Mouse (Mus musculus): Measurements from ENCODE around the gene Kcnj12. TPM values are rescaled to one million over a fixed set of nuclear protein-coding genes. Genes with fewer than 3 reads are reported as not detected.

The Kcnj12 gene
- total RNA-seq, 2 experiments from 2014 or later: 17.9 to 18.2 TPM

DNA sequence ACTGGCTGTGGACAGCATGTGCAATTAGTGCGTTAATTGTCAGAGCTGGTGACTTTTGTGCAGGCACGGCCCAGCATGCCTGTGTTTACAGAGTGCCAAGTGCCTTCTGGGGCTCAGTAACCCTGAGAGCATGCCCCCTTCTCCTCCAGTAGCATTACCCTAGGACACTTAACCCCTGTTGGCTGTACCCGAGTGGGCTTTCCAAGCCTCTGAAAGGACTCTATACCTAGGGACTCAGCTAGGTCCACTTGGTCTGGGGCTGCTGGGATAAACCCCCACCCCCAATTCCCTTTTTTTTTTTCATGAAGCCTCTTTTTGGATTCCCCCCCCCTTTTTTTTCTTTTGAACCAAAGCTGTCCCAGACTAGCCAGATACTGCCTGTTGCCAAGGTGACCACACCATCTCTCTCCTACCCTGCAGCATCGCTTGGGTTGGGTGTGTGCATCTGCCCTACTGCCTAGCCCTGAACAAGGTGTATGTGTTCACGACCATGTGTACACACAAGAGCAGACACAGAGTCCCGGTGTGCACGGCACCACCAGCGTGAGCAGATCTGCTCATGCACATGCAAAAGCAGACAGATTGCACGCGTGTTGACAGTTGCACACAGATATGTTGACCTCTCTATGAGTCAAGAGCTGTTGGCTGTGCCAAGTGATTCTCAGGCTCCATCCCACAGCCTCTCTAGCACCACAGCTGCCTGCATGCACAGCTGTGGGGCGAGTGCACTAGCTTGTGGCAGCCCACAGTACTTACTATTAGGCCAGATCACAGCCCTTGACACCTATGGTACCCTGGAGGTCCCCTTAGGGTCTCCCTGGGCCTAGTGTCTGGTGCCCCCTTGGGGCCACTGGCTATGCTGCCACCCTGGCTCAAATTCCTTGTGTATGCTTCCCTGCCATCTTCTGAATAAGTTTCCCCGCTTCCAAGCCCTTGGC is 21.0 kb downstream of the Kcnj12 start:
- no peak for DNase-seq (ENCODE audit: low spot score in 2 of 2)
- intact Hi-C loops (cut with DNase I): no loop called here

DNA sequence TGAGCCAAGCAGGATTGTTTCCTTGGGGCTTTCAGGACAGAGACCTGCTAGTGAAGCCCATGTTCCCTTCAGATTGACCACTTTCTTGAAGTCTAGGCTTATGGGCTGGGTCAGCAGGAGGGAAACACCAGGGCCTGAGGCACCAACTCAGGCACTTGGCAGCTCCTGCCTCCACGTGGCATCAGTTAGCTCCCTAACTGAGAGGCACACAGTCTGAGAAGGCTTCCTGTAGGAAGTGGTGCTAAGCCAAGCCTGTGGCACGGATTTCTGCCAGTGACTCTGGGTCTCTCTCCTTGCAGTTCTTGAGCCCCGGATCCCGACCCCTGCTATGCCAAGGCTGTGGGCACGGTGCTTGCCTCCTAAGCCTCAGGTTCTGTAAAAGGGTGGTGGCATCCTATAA is 22.4 kb downstream of the Kcnj12 start:
- intact Hi-C loops (cut with DNase I): no loop called here
- DNase-seq (ENCODE audit: low spot score in 2 of 2): no peak

DNA sequence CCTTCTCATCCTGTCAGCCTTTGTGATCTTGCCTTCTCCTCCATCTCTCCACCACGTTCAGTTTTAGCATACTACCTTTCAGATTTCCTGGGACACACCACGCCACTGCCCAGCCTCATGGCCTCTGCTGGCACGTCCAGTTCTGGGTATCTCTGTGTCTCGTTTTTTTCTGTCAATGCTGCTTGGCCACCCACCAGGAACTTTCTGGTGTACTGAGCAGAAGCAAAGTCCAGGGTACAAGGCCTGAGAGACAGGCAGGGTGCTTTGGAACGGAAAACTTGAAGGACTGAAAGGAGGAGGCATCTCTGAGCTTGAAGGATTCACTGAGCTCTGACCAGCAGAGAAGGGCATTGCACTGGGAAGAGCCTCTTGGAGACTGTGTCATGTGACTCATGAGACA is 25.1 kb downstream of the Kcnj12 start:
- intact Hi-C loops (cut with DNase I): loop anchor here (2.0 kb wide), 1 partner anchor 95 kb away; no protein-coding TSS in a partner anchor
- no peak for DNase-seq (ENCODE audit: low spot score in 2 of 2)

DNA sequence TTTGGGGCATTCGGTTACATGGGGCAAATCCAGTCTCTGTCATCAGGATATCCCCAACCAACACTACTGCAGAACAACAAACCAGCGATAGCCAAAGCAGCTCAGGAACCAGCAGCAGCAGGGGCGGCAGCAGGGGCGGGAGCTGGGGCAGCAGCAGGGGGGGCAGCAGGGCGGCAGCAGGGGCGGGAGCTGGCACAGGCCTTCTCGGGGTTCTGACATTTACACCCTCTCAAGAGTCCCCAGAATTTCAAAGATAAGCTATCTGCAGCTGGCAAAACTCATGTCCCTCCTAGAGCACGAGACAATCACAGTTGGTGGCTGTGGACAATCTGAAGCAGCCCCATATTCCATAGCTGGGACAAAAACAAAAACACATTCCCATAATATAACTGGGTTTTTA is 28.8 kb downstream of the Kcnj12 start:
- intact Hi-C loops (cut with DNase I): no loop called here
- DNase-seq (ENCODE audit: low spot score in 2 of 2): no peak

DNA sequence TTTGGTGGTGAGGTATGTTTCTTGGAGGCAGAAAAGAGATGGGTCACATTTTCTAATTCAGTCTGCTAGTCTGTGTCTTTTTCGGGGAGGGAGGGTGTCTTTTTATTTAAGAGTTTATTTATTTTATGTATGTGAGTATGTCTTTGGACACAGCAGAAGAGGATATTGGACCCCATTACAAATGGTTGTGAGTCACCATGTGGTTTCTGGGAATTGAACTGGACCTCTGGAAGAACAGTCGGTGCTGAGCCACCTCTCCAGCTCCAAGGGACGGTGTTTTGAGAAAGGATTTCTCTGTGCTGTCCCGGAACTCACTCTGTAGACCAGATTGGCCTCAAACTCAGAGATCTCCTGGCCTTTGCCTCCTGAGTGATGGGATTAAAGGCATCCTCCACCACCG is 34.5 kb downstream of the Kcnj12 start:
- intact Hi-C loops (cut with DNase I): no loop called here
- DNase-seq (ENCODE audit: low spot score in 2 of 2): peak in 1 of 2 experiments; percentile 1

DNA sequence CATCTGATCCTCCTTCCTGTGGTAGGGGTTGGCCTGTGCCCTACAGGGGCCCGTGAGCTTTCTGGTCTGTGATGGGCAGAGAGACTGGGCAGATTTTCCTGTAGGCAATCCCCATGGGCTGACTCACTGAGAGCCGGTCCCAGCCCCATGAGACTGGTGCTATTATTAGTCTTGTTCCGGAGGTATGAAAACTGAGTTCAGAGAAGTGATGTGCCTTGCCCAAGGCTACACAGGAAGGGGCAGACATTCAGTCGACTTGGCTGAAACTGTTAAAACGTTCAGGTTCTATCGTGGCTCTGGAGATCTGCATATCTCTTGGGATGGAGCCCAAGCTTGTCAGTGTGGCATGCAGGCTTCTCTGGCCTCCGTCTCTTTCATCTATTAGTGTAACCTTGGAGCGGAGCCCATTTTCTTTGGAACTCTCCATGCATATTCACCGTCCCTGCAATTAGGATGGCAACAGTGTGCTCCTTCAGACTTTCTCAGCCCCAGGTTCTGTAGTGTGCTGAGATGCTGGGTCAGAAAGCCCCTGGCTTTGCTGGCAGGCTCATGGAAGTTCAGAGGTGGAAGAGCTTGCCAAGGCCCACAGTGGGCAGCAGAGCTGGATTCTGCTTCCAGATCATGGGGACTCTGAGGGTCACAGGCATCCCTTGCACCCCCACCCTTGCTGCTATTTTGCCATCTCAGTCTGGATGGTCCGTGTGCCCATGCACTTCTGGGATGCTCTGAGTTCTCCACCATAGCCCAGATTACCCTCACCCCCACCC is 37.5 kb downstream of the Kcnj12 start:
- no peak for DNase-seq (ENCODE audit: low spot score in 2 of 2)
- intact Hi-C loops (cut with DNase I): no loop called here

DNA sequence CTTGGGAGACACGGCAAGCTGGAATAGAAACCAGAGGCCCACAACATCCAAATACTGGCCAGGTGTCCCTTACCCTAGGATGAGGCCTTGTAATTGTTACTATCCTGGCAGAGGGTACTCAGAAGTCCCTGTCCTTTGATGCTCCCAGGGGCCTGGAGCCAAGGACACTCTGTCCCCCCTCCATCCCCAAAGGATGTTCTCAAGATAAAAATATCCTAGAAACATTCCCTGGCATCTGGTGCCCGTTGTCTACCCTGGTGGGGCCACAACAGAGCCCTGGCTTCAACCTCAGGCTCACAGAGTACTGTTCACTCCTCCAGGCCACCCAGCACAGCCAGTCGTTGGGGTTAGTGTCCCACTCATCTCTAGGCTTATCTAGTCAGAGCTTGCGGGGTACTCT is 38.3 kb downstream of the Kcnj12 start:
- intact Hi-C loops (cut with DNase I): no loop called here
- no peak for DNase-seq (ENCODE audit: low spot score in 2 of 2)

DNA sequence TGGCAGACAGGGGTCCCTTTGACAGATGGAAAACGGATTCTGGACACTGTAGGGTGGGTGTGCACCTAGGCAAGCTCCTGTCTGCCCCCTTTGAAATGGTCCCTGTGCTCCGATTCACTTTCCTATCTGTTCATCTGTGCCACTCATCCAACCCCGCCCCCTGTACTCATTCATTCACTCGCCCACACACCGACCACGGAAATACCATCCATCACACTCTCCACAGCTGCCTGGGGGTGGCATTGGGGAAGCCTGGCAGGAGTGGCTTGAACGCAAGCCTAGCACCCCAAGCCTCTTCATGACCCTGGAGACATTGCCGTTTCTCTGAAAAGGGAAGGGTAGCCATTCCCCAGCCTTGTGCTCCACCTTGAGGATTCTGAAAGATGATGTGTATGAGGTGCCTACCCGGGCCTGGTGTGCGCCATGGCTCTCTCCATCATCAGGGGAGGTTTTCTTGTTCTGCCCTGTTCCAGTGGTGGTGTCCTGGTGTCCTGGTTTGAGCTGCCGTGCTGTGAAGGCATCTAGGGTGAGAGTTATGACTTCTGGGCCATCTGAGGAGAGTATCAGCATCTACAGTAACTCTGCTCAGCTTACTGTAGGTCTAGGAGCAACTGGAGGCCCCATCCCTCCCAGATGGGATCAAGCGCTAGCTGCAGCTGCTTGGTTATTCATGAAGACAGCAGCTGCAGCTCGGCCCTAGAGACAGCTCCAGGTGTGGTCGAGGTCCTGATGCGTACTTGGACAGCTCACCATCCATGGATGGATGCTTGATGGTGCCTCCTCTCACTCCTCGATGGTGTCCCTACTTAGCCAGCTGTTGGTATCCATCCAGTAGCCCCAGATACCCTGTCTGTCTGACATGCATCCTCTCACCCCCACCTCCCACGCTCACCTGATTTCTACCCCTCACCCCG is 40.4 kb downstream of the Kcnj12 start:
- intact Hi-C loops (cut with DNase I): loop anchor here (2.0 kb wide), 1 partner anchor 40 kb away; the partner anchor contains the start of gene Kcnj12

DNA sequence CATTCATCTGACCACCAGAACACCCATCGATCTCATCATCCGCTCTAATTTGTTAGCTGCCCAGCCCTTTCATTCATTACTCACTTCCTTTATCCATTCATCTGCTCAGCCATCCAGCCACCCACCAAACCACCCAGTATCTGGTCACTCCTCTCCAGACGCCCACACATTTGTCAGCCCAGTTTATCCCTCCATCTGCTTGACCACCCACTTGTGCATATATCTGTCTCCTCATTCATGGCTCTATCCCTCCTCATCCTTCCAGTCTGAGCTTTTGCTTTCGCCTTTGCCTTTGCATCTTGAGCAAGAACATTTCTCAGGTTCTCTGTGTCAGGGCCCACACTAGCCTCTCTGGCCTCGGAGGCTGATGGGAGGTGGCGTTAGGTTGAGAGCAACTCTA is 41.1 kb downstream of the Kcnj12 start:
- intact Hi-C loops (cut with DNase I): loop anchor here (2.0 kb wide), 1 partner anchor 41 kb away; the partner anchor contains the start of gene Kcnj12
- peak; percentile 64 to 74 for DNase-seq (ENCODE audit: low spot score in 2 of 2)

More for the DNA sequence above, 40.4 kb downstream of the Kcnj12 start:
- DNase-seq (ENCODE audit: low spot score in 2 of 2): peak in 1 of 2 experiments; percentile 25

DNA sequence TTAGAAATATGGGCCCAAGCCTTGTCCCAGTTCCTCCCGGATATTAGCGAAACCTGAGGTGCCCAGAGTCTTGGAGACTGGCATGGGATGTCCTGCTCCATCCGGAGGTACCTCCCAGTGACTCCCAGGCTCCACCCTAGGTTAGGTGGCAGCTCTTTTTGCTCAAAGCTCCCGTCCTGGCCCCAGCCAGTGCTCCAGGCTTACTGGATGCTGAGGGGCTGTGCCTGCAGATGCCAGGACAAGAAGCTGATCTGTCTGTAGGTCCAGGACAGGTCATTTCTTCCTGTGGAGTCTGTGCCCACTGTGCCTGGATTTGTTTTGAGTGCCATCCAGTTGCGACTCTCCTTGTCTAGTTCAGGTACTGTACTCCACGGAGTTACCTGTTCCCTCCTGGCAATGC is 43.3 kb downstream of the Kcnj12 start:
- intact Hi-C loops (cut with DNase I): no loop called here
- no peak for DNase-seq (ENCODE audit: low spot score in 2 of 2)

DNA sequence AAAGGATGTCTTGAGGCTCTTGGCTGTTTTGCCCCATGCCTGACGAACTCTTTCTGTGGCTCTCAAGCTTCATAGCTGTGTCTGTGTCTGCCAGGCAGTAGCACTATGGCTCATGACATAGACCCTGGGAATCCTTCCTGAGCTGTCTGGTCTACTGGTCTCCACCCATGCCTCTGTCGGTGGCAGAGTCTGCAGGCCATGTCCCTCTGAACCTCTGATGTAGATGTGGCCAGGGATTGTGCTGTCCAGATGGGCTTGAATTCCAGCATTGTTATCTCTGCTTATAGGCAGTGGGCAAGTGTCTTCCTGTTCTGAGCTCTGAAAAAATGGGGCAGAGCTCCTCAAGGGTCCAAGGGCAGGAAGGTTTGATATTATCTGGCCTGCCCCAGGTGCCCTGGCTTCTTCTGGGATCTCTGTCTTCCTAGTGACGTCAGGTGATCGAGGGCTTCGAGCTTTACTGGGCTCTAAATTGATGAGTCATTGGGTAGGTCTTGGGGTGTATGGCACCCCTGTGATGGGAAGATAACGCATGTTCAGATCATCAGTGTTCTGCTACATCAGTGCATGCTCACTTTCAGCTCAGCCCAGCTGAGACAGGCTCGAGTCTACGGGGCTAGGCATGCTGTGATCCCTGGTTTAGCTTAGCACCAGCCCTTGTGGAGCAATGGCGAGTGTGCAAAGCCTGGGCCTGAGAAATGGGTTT is 44.9 kb downstream of the Kcnj12 start:
- no peak for DNase-seq (ENCODE audit: low spot score in 2 of 2)
- intact Hi-C loops (cut with DNase I): no loop called here

DNA sequence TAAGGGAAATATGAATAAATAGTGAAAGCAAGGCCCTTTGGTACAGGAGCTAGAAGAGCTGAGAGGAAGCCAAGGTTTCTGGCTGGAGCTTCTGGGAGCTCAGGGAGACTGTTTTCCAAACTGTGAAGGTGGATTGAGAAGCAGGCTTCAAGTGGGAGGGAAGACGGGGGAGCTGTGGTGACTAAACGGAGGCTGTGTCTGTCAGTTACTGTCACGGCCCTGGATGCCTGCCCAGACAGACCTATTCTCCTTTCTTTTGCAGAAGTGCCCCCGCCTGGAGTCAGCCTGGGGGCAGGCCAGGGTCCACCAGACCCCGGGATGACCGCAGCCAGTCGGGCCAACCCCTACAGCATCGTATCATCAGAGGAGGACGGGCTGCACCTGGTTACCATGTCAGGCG is 46.5 kb downstream of the Kcnj12 start:
- intact Hi-C loops (cut with DNase I): no loop called here
- peak; percentile 66 to 80 for DNase-seq (ENCODE audit: low spot score in 2 of 2)

DNA sequence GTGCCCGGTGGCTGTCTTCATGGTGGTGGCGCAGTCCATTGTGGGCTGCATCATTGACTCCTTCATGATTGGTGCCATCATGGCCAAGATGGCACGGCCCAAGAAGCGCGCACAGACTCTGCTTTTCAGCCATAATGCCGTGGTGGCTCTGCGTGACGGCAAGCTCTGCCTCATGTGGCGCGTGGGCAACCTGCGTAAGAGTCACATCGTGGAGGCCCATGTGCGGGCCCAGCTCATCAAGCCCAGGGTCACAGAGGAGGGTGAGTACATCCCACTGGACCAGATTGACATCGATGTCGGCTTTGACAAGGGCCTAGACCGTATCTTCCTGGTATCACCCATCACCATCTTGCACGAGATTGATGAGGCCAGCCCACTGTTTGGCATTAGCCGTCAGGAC is 47.3 kb downstream of the Kcnj12 start:
- DNase-seq (ENCODE audit: low spot score in 2 of 2): no peak
- intact Hi-C loops (cut with DNase I): no loop called here

DNA sequence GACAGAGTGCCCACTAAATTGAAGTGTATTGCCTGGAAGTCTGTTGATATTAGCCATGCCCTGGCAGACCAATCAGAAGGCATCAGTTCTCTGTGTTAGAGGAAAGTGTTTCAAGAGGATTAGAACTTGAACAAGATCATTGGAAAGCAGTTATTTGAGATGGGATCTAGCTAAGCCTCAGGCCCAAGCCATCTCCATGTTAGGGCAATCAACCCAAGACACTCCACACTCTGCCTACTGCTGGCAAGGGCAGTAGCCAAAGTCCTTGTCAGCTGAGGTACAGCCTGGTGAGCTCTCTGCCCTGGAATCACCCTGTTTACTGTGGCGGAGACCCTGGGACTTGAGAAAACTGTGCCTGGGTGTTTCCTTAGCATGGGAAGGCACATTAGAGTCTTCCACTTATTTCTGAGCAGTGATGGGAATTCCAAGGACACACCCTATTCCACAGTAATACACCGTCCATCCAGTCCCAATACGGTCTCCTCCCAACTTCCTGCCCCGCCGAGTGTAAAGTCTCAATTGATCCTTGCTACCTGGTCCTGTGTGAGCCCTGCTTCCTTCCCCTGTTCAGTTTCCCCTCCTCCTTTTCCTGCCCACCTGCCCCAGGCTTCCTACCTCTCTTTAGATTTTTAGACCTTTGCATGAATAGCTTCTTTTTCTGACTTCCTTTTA is 52.4 kb downstream of the Kcnj12 start:
- DNase-seq (ENCODE audit: low spot score in 2 of 2): no peak
- intact Hi-C loops (cut with DNase I): no loop called here

DNA sequence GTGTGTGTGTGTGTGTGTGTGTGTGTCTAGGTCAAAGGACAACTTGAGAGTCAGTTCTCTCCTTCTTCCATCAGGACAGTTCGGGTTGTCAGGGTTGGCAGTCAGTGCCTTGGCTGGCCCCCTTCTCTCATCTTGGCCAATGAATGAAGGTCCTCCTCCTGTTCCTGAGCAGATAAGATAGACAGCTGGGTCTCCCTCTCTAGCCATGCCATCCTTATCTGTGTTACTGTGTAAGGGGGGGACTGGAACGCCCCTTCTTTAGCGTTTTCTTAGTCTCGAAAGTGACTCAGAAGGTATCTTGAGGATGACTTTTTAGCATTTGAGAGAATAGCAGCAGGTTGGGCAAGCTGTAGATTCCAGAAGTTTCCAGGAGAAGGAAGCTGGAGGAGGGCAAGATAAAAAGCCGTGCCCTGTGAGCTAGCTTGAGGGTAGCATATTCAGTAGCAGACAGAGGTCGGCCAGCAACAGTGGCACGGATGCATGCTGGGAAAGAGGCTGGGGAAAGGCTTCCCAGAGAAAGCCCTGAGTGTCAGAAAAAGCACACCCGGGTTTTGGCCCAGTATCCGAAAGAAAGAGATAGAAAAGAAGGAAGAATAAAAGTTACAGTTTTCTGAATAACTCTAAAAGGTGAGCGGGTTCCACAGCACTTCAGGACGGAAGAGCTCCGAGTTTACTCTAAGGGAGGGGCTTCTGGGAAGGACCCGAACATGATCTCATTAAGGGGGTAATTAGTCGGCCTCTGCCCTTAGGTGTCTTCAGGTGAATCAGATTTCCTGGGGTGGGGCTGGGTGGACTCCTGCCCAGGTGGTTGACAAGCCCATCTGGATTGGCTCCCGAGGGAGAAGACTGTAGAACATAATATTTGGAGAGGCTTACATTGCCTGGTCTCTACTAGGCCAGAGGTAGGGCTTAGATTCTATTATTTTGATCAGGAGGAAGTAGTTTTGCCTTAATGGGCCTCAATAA is 53.3 kb downstream of the Kcnj12 start:
- DNase-seq (ENCODE audit: low spot score in 2 of 2): no peak
- intact Hi-C loops (cut with DNase I): no loop called here

DNA sequence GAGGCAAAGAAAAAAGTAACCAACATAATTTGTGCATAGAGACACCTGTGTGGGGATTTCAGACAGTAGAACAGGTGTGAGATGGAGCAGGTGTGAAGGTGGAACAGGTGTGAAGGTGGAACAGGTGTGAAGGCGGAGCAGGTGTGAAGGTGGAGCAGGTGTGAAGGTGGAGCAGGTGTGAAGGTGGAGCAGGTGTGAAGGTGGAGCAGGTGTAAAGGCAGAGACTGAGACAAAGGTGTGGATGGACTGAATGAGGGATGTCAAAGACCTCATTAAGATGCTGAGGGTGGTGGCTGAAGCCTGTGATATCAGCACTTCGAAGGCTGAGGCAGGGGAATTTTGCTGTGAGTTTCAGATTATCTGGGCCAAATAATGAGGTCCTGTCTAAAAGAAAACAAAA is 59.3 kb downstream of the Kcnj12 start:
- no peak for DNase-seq (ENCODE audit: low spot score in 2 of 2)
- intact Hi-C loops (cut with DNase I): no loop called here

DNA sequence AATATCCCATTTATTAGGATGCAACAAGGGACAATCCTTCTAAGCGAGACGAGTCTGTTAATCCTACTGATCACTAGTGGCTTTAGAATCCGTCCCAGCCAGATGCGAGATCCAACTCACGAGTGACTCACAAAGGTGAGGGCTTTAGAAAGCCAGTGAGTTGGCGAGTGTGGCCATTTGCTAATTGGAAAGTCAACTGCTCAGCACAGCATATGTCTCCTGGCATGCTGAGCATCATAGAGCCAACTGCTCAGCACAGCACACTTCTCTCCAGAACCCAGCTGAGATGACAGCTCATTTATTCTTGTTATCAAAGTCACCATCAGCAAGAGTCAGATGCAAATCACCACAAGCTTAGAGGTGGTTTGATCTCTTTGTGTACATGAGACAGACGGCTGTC is 67.8 kb downstream of the Kcnj12 start:
- intact Hi-C loops (cut with DNase I): loop anchor here (5.0 kb wide), 1 partner anchor 163 kb away; no protein-coding TSS in a partner anchor
- no peak for DNase-seq (ENCODE audit: low spot score in 2 of 2)
